Mouse (Mus musculus) lung, postnatal 0 days (tissue): ENCODE measurements around the gene Frem2. TPM values are rescaled to one million over a fixed set of nuclear protein-coding genes. Genes with fewer than 3 reads are reported as not detected.

Experiments
- ATAC-seq: fragments of 200-750 bp; cut with Nextera tagmentation; 2 replicates; pipeline ENCODE4 v1.8.0; 2017; ENCODE audit warnings: moderate library complexity
- DNase-seq: peaks from one replicate; pipeline ENCODE4 v3.0.0-alpha.2; 2016; ENCODE audit warnings: low spot score
- H3K27ac ChIP-seq: fragments of 300-500 bp; sonication (generic); 2 replicates; pipeline ENCODE4 v1.5.1; 2014; ENCODE audit warnings: antibody characterized with exemption, mild to moderate bottlenecking, low read length, mixed read lengths
- H3K27me3 ChIP-seq: fragments of 300-500 bp; sonication (generic); replicated peaks from 2 replicates; pipeline ENCODE4 v1.6.1; 2014; ENCODE audit warnings: low read length, mixed read lengths; ENCODE audit not compliant: insufficient read depth
- H3K36me3 ChIP-seq: fragments of 300-500 bp; sonication (generic); 2 replicates; pipeline ENCODE4 v1.6.1; 2014; ENCODE audit warnings: low read length, mixed read lengths; ENCODE audit not compliant: insufficient read depth
- H3K4me1 ChIP-seq: fragments of 300-500 bp; sonication (generic); 2 replicates; pipeline ENCODE4 v1.6.1; 2014; ENCODE audit warnings: antibody characterized with exemption, low read depth, low read length, mixed read lengths; ENCODE audit not compliant: insufficient read depth
- H3K4me2 ChIP-seq: fragments of 300-500 bp; sonication (generic); replicated peaks from 2 replicates; pipeline ENCODE4 v1.6.1; 2014; ENCODE audit warnings: low read depth, mild to moderate bottlenecking, low read length, moderate library complexity, mixed read lengths
- H3K4me3 ChIP-seq: fragments of 300-500 bp; sonication (generic); 2 replicates; pipeline ENCODE4 v1.5.1; 2014; ENCODE audit warnings: low read depth, low read length
- H3K9ac ChIP-seq: fragments of 300-500 bp; sonication (generic); replicated peaks from 2 replicates; pipeline ENCODE4 v1.6.1; 2014; ENCODE audit warnings: low read depth, mild to moderate bottlenecking
- H3K9me3 ChIP-seq: fragments of 300-500 bp; sonication (generic); 2 replicates; pipeline ENCODE4 v1.6.1; 2016; ENCODE audit warnings: low read length, mixed read lengths
- CTCF ChIP-seq: IDR thresholded peaks from 2 replicates; pipeline ENCODE4 v1.5.1; 2016; ENCODE audit warnings: antibody characterized with exemption, mild to moderate bottlenecking
- EP300 ChIP-seq: IDR thresholded peaks from 2 replicates; pipeline ENCODE4 v1.6.1; 2016; ENCODE audit warnings: antibody characterized with exemption, mild to moderate bottlenecking, control low read depth
- WGBS: fragments of 180-500 bp; shearing (Covaris S2); extraction: QIAGEN DNeasy Blood & Tissue Kit; methylation state at CpG from one replicate; pipeline ENCODE4 v1.1.7; 2014; 5-methylcytosine and 5-hydroxymethylcytosine counted together
- polyA plus RNA-seq: library from polyadenylated mRNA; unstranded; fragments of >200 nt; fragmentation: Nextera tagmentation; extraction: Ambion mirVana; gene quantifications from 2 replicates; pipeline ENCODE4 v1.2.1, GENCODE M21; 2015

The Frem2 gene
- polyA plus RNA-seq, 1 experiment from 2014 or later: 1.6 TPM

- Histone ChIP-seq H3K4me3 (no peak overlapping the region), H3K9me3 (no peaks in the 10 kb centered on the region), H3K27me3 (no peaks in the 10 kb centered on the region), H3K4me2 (no peak overlapping the region), H3K36me3 (no peaks in the 10 kb centered on the region), H3K27ac (no peak overlapping the region), H3K9ac (no peak overlapping the region), H3K4me1 (no peaks in the 10 kb centered on the region)
- DNase-seq: peak; percentile 21
- WGBS: 53% methylated on average over 16 of the region's 16 CpGs
- TF ChIP-seq EP300: no peak
- no peak for TF ChIP-seq CTCF
- peak; percentile 54 for ATAC-seq
Observed at GRCm38 (mm10) chr3:53557388-53558214, 99.6 kb downstream of the Frem2 start.

DNA sequence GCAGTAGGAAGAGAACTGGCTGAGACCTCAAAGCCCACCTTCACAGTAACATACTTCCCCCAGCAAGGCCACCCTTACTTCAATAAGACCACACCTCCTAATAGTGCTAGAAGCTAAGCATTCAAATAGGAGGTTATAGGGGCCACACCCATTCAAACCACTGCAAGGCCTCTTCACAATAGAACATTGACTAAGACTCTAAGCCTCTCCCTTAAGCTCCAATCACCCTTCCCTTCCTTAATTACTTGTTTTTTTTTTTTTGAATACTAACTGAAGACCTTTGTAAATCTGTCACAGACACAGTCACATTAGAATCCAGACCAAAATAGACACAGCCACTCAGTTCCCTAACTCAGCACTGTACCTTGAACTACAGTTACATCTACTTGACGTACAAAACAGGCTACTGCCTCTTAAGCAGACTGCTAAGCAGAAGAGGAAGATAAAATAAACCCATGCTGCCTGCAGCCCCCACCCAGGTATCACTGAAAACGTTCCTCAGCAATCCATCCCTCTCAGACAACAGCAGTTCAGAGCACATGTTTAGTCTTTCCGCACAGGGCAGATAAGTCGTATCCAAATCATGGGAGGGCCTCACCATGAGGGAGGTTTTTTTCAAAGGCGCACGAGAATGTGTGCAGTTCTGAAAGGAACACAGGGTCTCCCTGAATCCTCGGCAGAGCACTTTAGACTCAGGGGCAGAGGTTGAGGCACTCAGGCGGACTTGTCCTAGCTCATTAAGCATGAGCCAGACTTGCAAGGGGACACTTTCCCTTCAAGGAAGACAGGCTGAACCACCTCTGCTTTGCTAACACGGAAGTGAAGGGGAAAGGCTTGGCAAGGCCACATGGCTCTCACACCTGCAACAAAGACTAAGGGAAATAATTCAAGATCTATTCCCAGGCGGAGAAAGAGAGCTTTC lies 101.9 kb downstream of the Frem2 start:
- WGBS: 39% methylated on average over 10 of the region's 10 CpGs
- Histone ChIP-seq H3K4me3 (no peak overlapping the region), H3K4me1 (no peaks in the 10 kb centered on the region), H3K27me3 (no peaks in the 10 kb centered on the region), H3K27ac (no peak overlapping the region), H3K4me2 (no peak overlapping the region), H3K9ac (no peak overlapping the region), H3K9me3 (no peaks in the 10 kb centered on the region), H3K36me3 (no peaks in the 10 kb centered on the region)
- ATAC-seq (no peak), DNase-seq (no peak)
- TF ChIP-seq CTCF (no peak), EP300 (no peak)

DNA sequence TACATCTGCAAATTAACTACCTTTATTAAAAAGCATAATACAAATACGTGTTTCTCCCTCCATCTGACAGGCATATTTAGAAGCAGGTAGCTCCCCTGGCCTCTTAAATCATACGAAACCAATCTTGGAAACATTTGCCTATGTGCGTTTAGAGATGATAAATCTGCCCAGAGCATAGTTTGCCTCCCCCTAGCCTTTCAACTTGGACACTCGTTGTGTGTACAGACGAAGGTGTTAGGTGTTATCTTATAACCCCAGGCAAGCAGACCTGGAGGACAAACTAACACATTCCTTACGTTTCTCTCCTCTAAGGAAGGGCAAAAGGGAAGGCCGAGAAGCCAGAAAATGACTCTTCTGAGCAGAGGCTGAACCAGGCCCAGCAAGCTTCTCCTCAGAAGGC lies 104.5 kb downstream of the Frem2 start:
- Histone ChIP-seq H3K27ac (no peak overlapping the region), H3K4me1 (no peaks in the 10 kb centered on the region), H3K36me3 (no peaks in the 10 kb centered on the region), H3K4me3 (no peak overlapping the region), H3K9me3 (no peaks in the 10 kb centered on the region), H3K9ac (no peak overlapping the region), H3K27me3 (no peaks in the 10 kb centered on the region), H3K4me2 (no peak overlapping the region)
- DNase-seq: no peak
- no peak for ATAC-seq
- 48% methylated on average over 7 of the region's 7 CpGs for WGBS
- TF ChIP-seq CTCF: no peak
- no peak for TF ChIP-seq EP300

GRCm38 (mm10) chr3:53532091-53532490 lies 125.1 kb downstream of the Frem2 start:
- Histone ChIP-seq H3K27ac (no peak overlapping the region), H3K9ac (no peak overlapping the region), H3K4me3 (no peak overlapping the region), H3K4me1 (no peaks in the 10 kb centered on the region), H3K4me2 (no peak overlapping the region), H3K9me3 (no peaks in the 10 kb centered on the region), H3K36me3 (no peaks in the 10 kb centered on the region), H3K27me3 (no peaks in the 10 kb centered on the region)
- DNase-seq (no peak), ATAC-seq (no peak)
- 87% methylated on average over 6 of the region's 6 CpGs for WGBS
- no peak for TF ChIP-seq EP300
- no peak for TF ChIP-seq CTCF

DNA sequence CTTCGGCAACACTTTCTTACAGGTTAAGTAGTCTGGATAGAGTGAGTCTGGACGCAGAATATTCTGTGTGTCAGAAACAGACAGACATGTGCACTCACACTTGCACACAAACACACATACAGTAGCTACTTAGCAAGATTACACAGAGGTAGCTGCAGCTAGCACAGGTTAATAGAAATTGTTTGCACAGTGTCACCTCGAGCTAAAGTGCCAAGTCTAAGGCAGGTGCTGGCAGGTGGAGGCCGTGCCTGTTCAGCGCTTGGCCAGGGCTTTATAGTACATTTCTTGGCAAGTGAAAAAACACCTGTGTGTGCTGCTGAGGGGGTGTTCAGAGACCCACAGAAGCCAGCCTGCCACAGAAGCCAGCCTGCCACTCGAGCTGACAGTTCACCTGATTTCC lies 126.8 kb downstream of the Frem2 start:
- Histone ChIP-seq H3K4me2 (no peak overlapping the region), H3K9me3 (no peaks in the 10 kb centered on the region), H3K27ac (no peak overlapping the region), H3K27me3 (no peaks in the 10 kb centered on the region), H3K4me1 (no peaks in the 10 kb centered on the region), H3K4me3 (no peak overlapping the region), H3K9ac (no peak overlapping the region), H3K36me3 (no peaks in the 10 kb centered on the region)
- 48% methylated on average over 6 of the region's 6 CpGs for WGBS
- ATAC-seq: peak; percentile 62; the same call in 1 of the 2 replicates
- TF ChIP-seq EP300: no peak
- no peak for TF ChIP-seq CTCF
- DNase-seq: peak; percentile 49

DNA sequence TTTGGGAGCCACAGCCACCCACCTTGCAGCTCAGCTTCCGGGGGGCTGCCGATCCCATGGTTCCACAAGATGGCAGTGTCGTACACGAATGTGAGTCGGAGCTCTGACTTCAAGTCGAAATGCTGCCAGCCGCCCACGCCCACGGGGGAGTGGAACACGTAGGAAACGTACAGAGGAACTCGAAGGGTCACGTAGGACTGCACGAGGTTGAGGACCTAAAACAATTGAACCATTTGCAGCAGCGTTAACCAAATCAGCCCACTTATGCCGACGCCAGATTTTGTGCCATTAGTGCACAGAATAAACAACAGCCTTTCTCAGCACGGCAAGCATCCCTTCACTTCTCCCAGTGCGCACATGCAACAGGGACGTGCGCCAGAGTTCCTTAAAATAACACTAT lies 131.4 kb downstream of the Frem2 start:
- ATAC-seq: peak; percentile 43; the same call in 1 of the 2 replicates
- WGBS: 5% methylated on average over 21 of the region's 21 CpGs
- no peak overlapping the region for H3K9ac ChIP-seq

More for the DNA sequence above, 131.4 kb downstream of the Frem2 start:
- DNase-seq: peak; percentile 80
- Histone ChIP-seq H3K9me3 (no peaks in the 10 kb centered on the region), H3K4me2 (peak overlapping the region; percentile 63), H3K27me3 (no peaks in the 10 kb centered on the region), H3K4me1 (no peaks in the 10 kb centered on the region), H3K36me3 (no peaks in the 10 kb centered on the region), H3K4me3 (peak overlapping the region; percentile 27; the same call in 1 of the 2 replicates), H3K27ac (no peak overlapping the region)
- peak; percentile 85 for TF ChIP-seq CTCF
- no peak for TF ChIP-seq EP300
